Mouse (Mus musculus): Measurements from ENCODE around the gene Cacna1h.

Gene Cacna1h

DNA sequence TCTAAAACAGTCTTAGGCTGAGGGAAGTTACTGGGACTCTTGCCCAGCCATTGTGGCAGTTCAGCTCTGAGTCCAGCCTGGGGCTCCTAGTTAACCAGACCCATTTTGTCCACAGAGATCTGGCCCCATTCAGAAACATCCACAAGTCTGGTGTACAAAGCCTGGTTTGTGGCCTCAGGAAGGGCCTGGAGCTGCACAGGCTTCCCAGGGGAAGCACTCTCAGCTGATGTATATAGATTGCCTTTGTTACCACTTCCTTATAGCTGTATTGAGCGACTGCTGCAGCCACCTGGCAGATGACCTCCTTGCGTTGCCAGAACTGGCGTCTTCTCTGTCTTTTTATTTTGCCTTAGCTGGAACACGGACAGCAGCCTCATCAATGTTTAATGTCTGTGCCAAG is 11.5 kb upstream of the Cacna1h start:
- no peak for DNase-seq

DNA sequence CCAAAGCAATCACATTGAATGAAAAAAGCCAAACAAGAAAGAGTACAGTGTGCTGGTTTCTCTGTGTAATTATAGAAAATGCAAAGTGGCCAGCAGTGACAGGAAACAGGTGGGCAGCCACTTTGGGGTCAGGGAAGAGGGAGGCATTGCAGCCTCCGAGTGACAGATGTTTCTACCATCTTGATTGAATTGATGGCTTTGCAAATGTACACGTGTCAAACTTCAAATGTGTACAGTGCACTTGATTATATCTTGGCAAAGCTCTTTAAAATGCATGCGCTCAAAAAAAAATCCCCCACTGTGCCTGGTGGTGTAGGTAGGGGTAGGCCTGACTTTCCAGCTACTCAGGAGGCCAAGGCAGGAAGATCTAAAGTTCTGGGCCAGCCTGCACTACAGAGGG is 9.3 kb upstream of the Cacna1h start:
- DNase-seq: no peak

DNA sequence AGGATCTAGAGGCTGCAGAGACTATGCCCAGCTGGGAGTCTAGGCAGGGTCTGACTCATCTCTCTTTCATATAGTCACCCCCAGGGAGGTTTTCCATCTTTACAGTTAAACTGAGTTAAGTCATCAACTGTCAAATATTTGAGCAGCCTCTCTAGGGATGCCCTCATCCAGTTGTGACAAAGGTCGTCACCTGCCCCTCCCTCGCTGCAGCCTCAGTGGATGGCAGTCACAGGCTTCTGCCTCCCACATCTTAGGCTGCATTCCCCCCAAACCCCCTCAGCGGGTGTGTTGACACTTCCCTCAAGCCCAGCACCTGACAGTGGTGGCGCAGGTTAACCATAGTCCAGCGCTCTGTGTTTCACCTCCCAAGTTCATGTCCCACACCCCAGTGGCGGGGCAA is 7.8 kb upstream of the Cacna1h start:
- no peak for DNase-seq

GRCm38 (mm10) chr17:25433223-25433616 is 363 bp downstream of the Cacna1h start:
- no peak for DNase-seq

DNA sequence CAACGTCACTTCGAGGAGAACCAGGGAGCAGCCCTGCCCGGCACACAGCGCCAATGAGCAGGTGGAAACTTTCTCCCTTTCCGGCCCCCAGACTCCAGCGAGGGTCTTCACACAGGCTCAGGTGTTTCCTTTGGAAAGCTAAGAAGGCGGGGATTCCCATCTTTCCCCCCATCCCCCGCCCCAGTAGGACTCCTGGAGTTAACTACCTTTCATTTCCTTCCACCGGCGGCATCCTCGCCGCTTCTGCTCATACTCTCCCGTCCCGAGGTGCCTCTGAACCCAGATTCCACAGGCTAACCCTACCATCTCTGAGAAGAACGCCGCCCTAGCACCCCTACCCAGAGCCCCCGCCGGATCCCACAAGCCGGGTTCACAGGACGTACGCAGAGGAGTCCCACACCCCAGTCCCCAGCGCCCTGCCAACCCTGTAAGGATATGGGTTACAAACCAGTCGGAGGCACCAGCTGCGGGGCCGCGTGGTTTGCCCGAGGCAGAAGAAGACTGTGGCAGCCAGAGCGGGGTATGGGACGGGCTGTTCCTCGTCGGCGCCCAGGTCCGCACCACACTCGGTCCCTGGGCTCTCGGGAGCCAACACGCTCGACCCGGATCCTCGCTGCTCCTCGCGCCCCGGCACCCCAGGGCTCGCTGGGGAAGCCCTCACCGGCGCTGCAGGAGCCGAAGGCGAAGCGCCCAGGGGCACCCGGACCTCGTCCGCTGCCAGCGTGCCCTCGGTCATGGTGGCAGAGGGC is 976 bp downstream of the Cacna1h start:
- no peak for DNase-seq

DNA sequence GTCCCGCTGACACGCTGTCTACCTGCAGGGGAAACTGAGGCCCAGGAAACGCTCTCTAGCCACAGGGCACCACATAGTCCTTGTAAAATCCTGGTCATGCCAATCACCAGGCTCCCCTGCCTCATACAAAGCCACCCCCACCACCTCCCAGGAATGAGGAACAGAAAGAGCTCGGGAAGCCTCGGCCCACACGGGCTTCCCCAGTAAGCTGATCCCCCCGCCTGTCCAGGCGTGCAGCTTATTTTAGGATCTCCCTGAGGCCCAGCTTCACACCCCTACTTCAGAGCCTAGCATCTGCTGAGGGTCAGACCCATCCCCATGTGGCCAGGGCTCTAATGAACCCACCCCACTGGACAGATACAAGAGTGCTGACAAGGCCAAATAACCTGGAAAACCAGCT is 3.0 kb downstream of the Cacna1h start:
- DNase-seq: no peak

DNA sequence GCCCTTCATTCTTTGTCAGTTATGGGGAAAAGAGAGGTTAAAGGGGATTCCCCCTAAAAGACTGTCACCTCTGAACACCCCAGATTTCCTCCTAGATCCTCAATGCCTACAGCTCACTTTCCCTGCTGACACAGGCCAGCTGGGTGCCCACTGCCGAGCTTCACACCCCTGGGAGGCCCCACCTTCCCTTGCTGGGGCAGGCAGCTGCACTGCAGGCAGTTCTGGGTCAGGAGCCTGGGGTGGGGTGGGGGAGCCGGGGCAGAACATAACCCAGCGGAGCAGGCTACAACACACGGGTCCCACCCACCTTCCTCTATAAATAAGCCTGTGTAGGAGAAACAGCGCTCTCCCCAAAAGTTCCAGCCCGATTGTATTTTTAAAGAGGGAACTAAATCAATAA is 3.7 kb downstream of the Cacna1h start:
- no peak for DNase-seq

GRCm38 (mm10) chr17:25429240-25429639 is 4.3 kb downstream of the Cacna1h start:
- DNase-seq: no peak

GRCm38 (mm10) chr17:25427441-25427840 is 6.1 kb downstream of the Cacna1h start:
- peak; percentile 3 for DNase-seq

DNA sequence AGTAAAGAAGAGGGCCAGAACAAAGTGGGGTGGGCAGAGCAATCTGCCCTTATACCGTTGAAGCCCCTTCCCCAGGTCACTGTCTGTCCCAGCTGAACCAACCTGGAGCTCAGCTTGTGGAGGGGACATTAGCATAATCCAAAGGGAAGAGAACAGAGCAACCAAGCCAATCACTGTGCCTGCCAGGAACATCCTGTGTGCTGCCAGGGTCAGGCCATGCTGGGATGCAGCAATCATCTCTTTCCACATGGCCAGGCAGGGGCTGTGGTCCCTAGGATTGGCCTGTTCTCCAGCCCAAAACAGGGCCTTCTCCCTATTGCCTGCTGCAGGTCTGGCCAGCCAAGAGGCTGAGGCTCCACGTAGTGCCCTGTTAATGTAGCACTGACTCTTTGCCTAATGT is 7.6 kb downstream of the Cacna1h start:
- no peak for DNase-seq

DNA sequence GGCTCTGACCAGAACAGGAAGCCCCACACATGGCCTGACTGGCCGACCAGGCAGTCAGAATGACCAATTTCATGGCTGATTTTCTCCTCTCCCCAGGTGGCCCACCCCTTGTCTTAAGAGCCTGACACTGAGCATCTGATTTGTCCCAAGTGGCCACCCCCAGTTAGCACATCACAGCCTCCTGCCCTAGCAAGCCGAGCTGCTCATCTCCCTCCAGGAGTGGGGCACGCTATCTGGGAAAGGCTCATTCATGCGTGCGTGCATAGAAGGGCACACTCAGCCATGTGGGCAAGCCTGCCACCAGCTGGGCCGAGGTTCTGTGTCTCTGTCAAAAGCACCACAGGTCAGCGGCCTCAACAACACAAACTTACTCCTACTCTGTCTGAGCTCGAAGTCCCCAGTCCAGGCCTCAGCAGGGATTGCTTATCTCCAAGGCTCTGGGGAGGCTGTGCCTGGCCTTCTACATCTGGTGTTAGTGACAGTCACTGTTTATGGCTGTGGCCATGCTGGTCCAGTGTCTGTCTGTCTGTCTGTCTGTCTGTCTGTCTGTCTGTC is 9.0 kb downstream of the Cacna1h start:
- no peak for DNase-seq

- no peak for DNase-seq
These were observed 12.6 kb downstream of the Cacna1h start for GRCm38 (mm10) chr17:25420998-25421397.

DNA sequence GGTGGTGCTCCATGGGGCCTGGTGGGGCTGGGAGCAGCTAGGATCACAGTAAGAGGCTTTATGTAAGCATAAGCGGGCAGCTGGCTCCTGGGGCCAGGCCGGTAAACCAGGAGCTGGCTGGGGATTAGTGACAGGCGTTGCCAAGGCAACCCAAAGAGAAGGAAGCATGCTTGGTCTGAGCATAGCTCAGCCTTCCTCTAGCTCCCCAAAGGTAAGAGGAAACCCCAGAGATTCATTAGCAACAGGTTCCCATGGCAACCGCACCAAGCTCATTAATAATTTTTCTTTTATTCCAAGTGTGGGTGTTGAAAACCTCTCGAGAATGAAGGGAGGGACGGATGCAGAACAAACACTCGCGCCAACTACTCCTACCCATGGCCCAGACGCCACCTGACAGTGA is 14.7 kb downstream of the Cacna1h start:
- no peak for DNase-seq

GRCm38 (mm10) chr17:25417990-25418389 is 15.6 kb downstream of the Cacna1h start:
- no peak for DNase-seq

GRCm38 (mm10) chr17:25416219-25416618 is 17.4 kb downstream of the Cacna1h start:
- DNase-seq: no peak

DNA sequence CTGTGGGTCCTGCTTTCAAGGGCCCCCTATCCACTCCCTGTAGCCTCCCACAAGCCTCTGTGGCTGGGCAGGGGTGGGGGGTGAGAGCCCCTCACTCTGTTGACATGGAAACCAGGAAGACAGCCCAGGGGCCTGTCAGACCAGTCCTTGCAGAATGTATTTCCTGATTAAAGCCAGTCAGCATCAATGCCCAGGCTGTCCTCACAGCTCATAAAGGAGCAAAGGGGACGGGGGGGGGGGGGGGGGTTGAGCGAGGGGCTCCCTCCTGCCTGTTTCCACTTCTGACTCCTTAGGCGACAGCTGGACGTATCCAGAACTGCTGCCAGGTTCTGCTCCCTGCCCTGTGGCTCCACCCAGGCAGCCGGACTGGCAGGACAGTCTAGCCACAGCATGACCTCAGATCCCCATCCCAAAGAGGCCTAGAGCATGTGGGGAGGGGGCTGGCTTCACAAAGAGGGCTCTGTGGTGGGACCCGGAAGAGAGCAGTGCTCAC is 18.1 kb downstream of the Cacna1h start:
- DNase-seq: no peak

GRCm38 (mm10) chr17:25414917-25415316 is 18.7 kb downstream of the Cacna1h start:
- DNase-seq: no peak

DNA sequence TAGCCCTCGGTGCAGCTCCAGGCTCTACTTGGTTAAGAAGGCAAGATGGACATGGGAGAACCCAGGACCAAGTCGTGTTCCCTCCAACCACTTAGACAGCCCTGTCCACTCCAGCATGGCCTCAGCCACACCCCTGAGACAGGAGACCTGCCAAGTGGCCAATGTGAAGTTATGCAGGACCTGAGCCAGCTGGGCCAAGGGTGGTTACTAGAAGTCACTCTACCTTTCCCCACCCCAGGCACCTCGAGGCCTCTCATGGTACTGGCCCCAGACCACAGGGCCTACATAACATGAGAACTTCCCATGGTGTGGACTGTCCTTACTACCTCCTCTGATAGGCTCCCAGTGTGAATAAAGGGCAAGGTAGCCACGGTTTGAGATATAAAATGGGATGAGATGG is 19.4 kb downstream of the Cacna1h start:
- DNase-seq: no peak

DNA sequence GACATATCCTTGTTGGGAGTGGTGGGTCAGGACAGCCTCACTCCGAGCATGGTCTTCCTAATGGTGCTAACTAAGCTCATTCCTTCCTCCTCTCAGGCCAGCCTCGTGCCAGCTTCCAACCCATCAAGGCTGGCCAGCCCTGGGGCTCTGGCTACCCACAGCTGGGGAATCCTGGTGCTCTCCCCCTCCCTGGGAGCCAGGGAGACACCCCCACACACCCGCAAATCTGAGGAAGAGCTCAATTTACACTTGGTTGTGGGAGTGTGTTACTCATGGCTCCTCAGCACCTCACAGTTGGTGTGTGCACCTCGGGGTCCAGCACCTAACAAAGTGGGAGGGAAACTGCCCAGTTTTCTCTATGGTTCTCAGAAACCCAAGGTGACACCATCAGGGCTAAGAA is 22.3 kb downstream of the Cacna1h start:
- no peak for DNase-seq

GRCm38 (mm10) chr17:25410786-25411185 is 22.8 kb downstream of the Cacna1h start:
- no peak for DNase-seq

DNA sequence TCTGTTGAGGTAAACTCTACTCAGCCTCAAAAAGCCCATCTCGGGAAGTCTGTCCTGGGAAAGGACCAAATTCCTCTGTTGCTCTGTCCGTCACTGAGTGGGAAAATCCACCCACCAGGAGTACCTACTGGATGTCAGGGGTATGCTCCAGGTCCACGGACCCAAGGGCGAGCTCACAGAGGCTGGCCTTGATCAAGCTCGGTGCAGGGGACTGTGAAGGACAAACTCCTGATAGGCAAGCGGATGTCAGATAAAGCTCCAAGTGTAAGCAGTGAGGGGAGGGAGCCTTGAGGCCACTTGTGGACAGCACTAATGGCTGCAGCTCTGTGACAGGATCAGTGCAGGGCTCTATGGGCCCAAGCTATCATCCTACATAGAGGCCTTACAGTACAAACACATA is 23.4 kb downstream of the Cacna1h start:
- no peak for DNase-seq

GRCm38 (mm10) chr17:25409621-25410020 is 24.0 kb downstream of the Cacna1h start:
- DNase-seq: no peak

DNA sequence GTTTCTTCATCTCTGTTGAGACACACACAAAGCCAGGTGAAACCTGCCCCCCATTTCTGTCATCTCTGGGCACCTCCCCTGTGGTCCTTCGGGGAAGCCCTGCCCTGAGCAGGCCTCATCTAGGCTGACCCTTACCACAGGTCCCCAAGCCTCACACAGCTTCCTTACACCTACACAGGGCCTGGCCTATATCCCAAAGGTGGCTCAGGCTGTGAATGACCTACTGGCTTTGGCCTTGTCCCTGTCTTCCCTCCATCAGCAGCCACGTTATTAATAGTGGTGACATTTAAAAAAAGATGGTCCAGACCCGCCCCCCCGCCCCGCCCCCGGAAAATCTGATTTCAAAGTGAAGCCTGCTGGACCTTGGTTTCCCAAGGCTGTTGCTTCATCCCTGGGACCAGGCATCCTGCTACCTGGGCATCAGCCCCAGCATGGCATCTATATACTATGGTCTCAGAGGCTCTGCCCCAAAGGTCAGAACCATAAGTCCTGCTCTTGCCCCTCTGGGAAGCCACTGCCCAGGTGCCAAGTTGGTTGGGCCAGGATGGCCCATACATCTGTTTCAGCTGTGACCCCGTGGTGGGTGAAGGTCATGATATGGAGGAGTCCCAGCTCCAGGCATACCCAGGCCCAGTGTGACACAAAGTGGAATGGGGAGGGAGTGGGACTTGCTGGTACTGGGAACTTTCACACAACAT is 25.1 kb downstream of the Cacna1h start:
- DNase-seq: no peak

- DNase-seq: no peak
These were observed 26.2 kb downstream of the Cacna1h start for GRCm38 (mm10) chr17:25407352-25407751.
